Mouse (Mus musculus): Measurements from ENCODE around the gene Crygf. TPM values are rescaled to one million over a fixed set of nuclear protein-coding genes. Genes with fewer than 3 reads are reported as not detected.

Crygf gene
- not detected for polyA plus RNA-seq (2014; fragmentation: Illumina TruSeq; extraction: RNeasy Lipid Tissue Mini Kit (QIAGEN cat#74804); ENCODE audit: low read depth, low replicate concordance)

GRCm38 (mm10) chr1:65926294-65926693 lies at the start of gene Crygf:
Gene Crygf, plus strand, starts transcription at chr1:65926520.

Other genes with a start within 250 kb of the Crygf start
- gene Map2, start 248.8 kb downstream of the Crygf start, polyA plus RNA-seq (2014; fragmentation: Illumina TruSeq; extraction: RNeasy Lipid Tissue Mini Kit (QIAGEN cat#74804); ENCODE audit: low read depth, low replicate concordance): 144 TPM

All from testis, adult 10 weeks (tissue).